Mouse (Mus musculus): ENCODE results near the gene Lsamp. TPM values are rescaled to one million over a fixed set of nuclear protein-coding genes. Genes with fewer than 3 reads are reported as not detected.

The Lsamp gene
- polyA plus RNA-seq, 1 experiment from 2014 or later: 0.25 TPM

GRCm38 (mm10) chr16:41701790-41702428 is 1717.7 kb downstream of the Lsamp start:
- Histone ChIP-seq H3K27ac (no peak overlapping the region), H3K27me3 (replicated peaks) (no peaks in the 10 kb centered on the region), H3K9me3 (replicated peaks) (no peaks in the 10 kb centered on the region), H3K4me2 (no peak overlapping the region), H3K36me3 (no peaks in the 10 kb centered on the region), H3K4me1 (no peaks in the 10 kb centered on the region), H3K4me3 (no peak overlapping the region), H3K9ac (no peak overlapping the region)
- 81% methylated on average over 5 of the region's 5 CpGs for WGBS (ENCODE audit: insufficient replicate concordance)
- ATAC-seq: no peak

DNA sequence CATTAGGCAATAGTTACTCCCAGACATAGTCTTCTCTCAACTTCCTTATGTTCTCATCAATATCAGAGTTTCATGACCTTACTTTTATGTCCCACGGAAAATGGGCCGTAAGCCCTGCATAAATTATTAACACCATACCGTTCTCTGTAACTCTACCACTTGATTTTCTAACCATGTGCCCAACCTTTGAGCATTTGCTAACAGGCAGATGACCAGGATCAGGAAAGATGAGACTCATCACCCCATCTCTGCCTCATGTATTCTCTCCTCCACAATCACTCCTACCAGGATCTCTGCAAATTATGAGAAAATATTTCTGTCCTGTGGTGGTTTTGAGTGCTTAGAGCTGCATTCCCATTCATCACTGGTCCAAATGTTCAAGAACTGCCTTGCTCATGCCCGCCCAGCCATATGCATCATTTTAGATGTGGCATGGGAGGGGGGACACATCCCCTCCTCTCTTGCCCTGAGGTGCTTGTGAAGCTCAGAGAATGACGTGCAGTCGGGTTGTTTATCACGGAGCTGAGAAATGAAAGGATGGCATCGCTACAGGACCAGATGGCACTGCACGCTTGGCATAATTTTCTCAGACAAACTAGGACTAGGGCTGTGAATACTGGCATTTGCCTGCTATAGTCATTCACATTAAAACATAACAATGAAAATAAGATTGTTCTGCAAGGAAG is 1744.9 kb downstream of the Lsamp start:
- H3K4me2 ChIP-seq: no peak overlapping the region
- no peaks in the 10 kb centered on the region for H3K27me3 ChIP-seq (replicated peaks)
- no peak overlapping the region for H3K9ac ChIP-seq
- ATAC-seq: no peak
- H3K36me3 ChIP-seq: no peaks in the 10 kb centered on the region
- WGBS (ENCODE audit: insufficient replicate concordance): 78% methylated on average over 9 of the region's 9 CpGs
- no peak overlapping the region for H3K27ac ChIP-seq
- H3K4me3 ChIP-seq: no peak overlapping the region
- no peaks in the 10 kb centered on the region for H3K9me3 ChIP-seq (replicated peaks)
- no peaks in the 10 kb centered on the region for H3K4me1 ChIP-seq

DNA sequence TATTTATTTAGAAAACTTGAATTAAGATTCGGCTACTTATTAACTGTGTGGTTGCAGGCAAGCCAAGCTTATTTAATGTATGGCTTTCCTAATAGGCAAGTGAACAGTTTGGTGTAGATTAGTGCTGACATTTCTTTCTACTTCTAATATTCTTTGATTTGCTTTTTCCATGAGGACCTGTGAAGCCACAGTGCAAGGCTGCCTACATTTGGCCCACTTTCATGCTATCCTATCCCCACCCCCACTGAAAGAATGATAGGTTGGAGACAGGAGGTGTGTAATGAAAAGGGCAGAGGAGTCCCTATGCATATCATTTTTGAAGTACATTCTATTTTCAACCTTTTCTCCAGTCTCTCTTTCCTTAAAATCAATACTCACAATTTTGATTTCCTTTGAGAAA is 1745.8 kb downstream of the Lsamp start:
- Histone ChIP-seq H3K9me3 (replicated peaks) (no peaks in the 10 kb centered on the region), H3K4me1 (no peaks in the 10 kb centered on the region), H3K4me2 (no peak overlapping the region), H3K36me3 (no peaks in the 10 kb centered on the region), H3K27ac (no peak overlapping the region), H3K9ac (no peak overlapping the region), H3K4me3 (no peak overlapping the region), H3K27me3 (replicated peaks) (no peaks in the 10 kb centered on the region)
- WGBS (ENCODE audit: insufficient replicate concordance): 62% methylated on average over 1 of the region's 1 CpGs
- ATAC-seq: no peak

GRCm38 (mm10) chr16:41745037-41745436 is 1760.9 kb downstream of the Lsamp start:
- no peaks in the 10 kb centered on the region for H3K27me3 ChIP-seq (replicated peaks)

DNA sequence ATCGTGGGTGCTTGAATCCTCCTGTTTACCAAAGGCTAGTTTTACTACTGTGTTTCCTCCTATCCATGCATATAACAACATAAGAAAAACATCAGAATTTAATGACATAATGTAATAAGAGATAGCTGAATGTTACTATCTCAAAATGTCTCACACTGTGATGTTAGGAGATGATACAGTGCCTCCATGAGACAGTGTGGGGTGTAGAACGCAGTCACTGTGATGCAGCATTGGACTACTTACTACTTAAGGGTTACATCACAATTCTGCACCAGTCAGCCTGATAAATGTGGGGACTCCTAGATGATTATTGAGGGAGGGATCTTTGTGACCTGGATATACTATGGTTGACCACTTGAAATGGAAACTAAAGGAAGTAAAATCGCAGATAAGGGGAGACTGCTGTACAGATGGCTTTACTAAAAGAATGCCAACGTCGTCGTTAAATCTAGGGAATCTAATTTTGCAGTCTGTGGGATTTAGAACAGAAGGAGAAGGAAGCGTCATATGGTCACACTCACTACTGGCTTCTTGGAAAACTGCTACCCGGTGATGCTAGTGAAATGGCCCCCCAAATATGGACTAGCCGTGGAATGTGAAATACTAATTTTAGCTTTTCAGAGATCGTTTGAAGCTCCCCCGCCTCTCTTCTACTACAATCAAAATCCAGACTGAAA is 1762.2 kb downstream of the Lsamp start:
- 70% methylated on average over 11 of the region's 11 CpGs for WGBS (ENCODE audit: insufficient replicate concordance)
- Histone ChIP-seq H3K4me3 (no peak overlapping the region), H3K9ac (no peak overlapping the region), H3K36me3 (no peaks in the 10 kb centered on the region), H3K27ac (no peak overlapping the region), H3K9me3 (replicated peaks) (no peaks in the 10 kb centered on the region), H3K4me1 (no peaks in the 10 kb centered on the region), H3K4me2 (no peak overlapping the region), H3K27me3 (replicated peaks) (no peaks in the 10 kb centered on the region)
- no peak for ATAC-seq

More at GRCm38 (mm10) chr16:41745037-41745436, 1760.9 kb downstream of the Lsamp start:
- Histone ChIP-seq H3K27ac (no peak overlapping the region), H3K4me3 (no peak overlapping the region), H3K9ac (no peak overlapping the region), H3K4me1 (no peaks in the 10 kb centered on the region), H3K36me3 (no peaks in the 10 kb centered on the region), H3K4me2 (no peak overlapping the region), H3K9me3 (replicated peaks) (no peaks in the 10 kb centered on the region)
- no peak for ATAC-seq
- WGBS (ENCODE audit: insufficient replicate concordance): 65% methylated on average over 4 of the region's 4 CpGs

DNA sequence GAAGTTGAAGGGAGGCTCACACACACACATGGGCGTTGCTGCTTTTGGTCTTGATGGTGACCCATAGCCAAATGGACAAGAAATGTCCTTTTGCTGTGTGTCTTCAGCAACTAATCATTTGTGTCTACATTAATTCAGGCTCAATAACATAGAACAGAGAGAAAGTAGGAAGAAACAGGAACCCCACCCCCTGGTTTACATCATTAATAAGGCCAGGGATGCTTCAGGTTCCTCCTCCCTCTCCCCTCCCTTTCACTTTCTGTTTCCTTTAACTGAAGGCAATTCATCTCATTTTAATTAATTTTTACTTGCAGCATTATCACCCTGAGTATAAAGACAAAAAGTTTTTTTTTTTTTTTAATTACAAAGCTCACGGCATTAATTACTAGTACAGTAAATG is 1763.7 kb downstream of the Lsamp start:
- Histone ChIP-seq H3K4me2 (no peak overlapping the region), H3K27ac (no peak overlapping the region), H3K27me3 (replicated peaks) (no peaks in the 10 kb centered on the region), H3K4me3 (no peak overlapping the region), H3K9me3 (replicated peaks) (no peaks in the 10 kb centered on the region), H3K4me1 (no peaks in the 10 kb centered on the region), H3K9ac (no peak overlapping the region), H3K36me3 (no peaks in the 10 kb centered on the region)
- no peak for ATAC-seq
- WGBS (ENCODE audit: insufficient replicate concordance): 65% methylated on average over 2 of the region's 2 CpGs

- Histone ChIP-seq H3K27ac (no peak overlapping the region), H3K36me3 (no peaks in the 10 kb centered on the region), H3K4me3 (no peak overlapping the region), H3K27me3 (replicated peaks) (no peaks in the 10 kb centered on the region), H3K9me3 (replicated peaks) (no peaks in the 10 kb centered on the region), H3K4me2 (no peak overlapping the region), H3K4me1 (no peaks in the 10 kb centered on the region), H3K9ac (no peak overlapping the region)
- ATAC-seq: no peak
- 76% methylated on average over 2 of the region's 2 CpGs for WGBS (ENCODE audit: insufficient replicate concordance)
Measured at GRCm38 (mm10) chr16:41748759-41749158, 1764.6 kb downstream of the Lsamp start.

DNA sequence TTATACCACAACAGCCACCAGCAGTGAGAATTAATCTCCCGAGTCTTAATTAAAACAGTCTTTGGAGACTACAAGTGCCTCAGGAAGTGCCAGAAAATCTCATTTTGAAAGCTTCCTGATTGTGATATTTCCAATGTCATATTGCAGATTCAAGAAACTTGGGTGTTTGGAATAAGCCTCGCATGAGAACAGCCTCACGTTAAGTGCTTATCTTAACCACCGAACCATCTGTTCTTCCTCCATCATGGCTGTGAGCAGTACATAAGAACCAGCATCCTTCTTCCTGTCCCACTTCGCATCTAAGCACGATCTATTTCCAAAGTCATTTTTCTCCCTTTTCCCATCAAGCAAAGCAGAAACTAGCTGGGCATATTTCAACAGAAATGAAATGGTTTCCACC is 1780.1 kb downstream of the Lsamp start:
- Histone ChIP-seq H3K27ac (no peak overlapping the region), H3K4me2 (no peak overlapping the region), H3K4me1 (no peaks in the 10 kb centered on the region), H3K9ac (no peak overlapping the region), H3K4me3 (no peak overlapping the region), H3K9me3 (replicated peaks) (no peaks in the 10 kb centered on the region), H3K27me3 (replicated peaks) (no peaks in the 10 kb centered on the region), H3K36me3 (no peaks in the 10 kb centered on the region)
- 63% methylated on average over 6 of the region's 6 CpGs for WGBS (ENCODE audit: insufficient replicate concordance)
- ATAC-seq: no peak

GRCm38 (mm10) chr16:41771427-41772125 is 1787.4 kb downstream of the Lsamp start:
- no peaks in the 10 kb centered on the region for H3K36me3 ChIP-seq
- H3K4me3 ChIP-seq: no peak overlapping the region
- H3K27me3 ChIP-seq (replicated peaks): no peaks in the 10 kb centered on the region
- no peak for ATAC-seq
- no peak overlapping the region for H3K27ac ChIP-seq
- no peaks in the 10 kb centered on the region for H3K4me1 ChIP-seq
- H3K9me3 ChIP-seq (replicated peaks): no peaks in the 10 kb centered on the region
- H3K9ac ChIP-seq: no peak overlapping the region
- no peak overlapping the region for H3K4me2 ChIP-seq
- 57% methylated on average over 4 of the region's 4 CpGs for WGBS (ENCODE audit: insufficient replicate concordance)

DNA sequence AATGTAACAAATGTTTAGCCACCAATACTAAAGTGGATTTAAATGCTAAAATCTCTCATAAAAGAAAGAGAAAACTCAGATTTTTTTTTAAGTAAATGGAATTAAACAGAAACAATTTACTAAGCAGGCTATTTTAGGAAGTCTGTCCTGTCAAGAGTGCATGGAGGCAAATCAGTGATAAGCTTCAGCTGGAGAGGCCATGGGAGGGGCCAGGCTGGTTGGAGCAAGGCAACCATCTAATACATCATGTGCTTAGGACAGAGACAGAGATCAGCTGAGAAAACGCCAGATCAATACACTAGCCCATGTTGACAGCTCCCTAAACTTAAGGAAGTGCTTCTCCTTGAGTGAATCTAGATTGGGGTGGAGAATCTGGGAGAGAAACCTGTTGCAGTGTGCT is 1793.4 kb downstream of the Lsamp start:
- 48% methylated on average over 1 of the region's 1 CpGs for WGBS (ENCODE audit: insufficient replicate concordance)
- no peaks in the 10 kb centered on the region for H3K9me3 ChIP-seq (replicated peaks)
- no peak overlapping the region for H3K4me3 ChIP-seq
- H3K4me2 ChIP-seq: no peak overlapping the region
- H3K27me3 ChIP-seq (replicated peaks): no peaks in the 10 kb centered on the region
- no peak for ATAC-seq
- no peak overlapping the region for H3K9ac ChIP-seq
- no peak overlapping the region for H3K27ac ChIP-seq
- no peaks in the 10 kb centered on the region for H3K36me3 ChIP-seq
- H3K4me1 ChIP-seq: no peaks in the 10 kb centered on the region

DNA sequence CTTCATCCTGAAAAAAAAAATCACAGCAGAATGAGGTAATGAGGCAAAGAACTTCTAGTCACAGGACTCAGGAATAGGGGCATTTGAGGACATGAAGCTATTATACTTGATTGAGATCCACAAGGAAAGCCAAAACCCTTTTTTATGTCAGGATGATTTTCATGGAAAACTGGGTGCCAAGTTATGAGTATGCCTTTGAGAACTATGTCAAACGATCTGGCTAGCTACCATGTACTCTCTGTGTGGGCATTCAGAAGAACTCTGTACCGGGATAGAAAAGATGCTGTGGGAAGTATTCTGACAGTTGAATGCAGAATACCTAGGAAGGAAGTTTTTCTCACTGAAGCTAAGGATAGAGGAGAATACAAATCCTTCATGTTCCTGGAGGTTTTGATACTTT is 1801.4 kb downstream of the Lsamp start:
- Histone ChIP-seq H3K9ac (no peak overlapping the region), H3K9me3 (replicated peaks) (no peaks in the 10 kb centered on the region), H3K27me3 (replicated peaks) (no peaks in the 10 kb centered on the region), H3K27ac (no peak overlapping the region), H3K4me3 (no peak overlapping the region), H3K36me3 (no peaks in the 10 kb centered on the region), H3K4me1 (no peaks in the 10 kb centered on the region), H3K4me2 (no peak overlapping the region)
- no peak for ATAC-seq
- 67% methylated on average over 2 of the region's 2 CpGs for WGBS (ENCODE audit: insufficient replicate concordance)

DNA sequence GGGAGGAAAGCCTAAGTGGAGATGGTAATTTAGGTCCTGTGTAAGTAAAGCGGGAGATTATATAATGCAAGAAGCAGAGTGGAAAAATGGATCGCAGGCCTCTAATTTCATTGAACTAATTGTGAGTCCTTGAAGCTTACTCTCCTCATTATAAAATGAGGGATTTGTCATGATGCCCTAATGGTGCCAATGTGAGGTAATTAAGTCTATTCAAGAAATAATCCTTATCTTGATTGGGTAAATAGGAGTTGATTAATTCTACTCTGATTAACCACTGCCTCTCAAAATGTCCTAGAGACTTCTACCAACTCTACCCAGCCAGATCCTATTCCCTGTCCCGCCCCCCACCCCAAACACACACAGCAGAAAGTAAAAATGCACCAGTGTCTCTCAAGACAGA is 1802.5 kb downstream of the Lsamp start:
- Histone ChIP-seq H3K4me3 (no peak overlapping the region), H3K9ac (no peak overlapping the region), H3K27me3 (replicated peaks) (no peaks in the 10 kb centered on the region), H3K36me3 (no peaks in the 10 kb centered on the region), H3K4me2 (no peak overlapping the region), H3K9me3 (replicated peaks) (no peaks in the 10 kb centered on the region), H3K27ac (no peak overlapping the region), H3K4me1 (no peaks in the 10 kb centered on the region)
- WGBS (ENCODE audit: insufficient replicate concordance): 66% methylated on average over 3 of the region's 3 CpGs
- no peak for ATAC-seq

Data from liver, embryonic 12.5 days (tissue).